Mouse (Mus musculus) lung, adult 2 months (tissue): ENCODE measurements at regions not wholly inside any gene's neighbourhood (a gene's known extent, or its start where the extent isn't known, plus 50 kb on each side); places are given as distances from the start of the nearest gene placed in this dataset.

Experiments
- CTCF ChIP-seq: fragments of 200-500 bp; IDR thresholded peaks from 2 replicates; pipeline ENCODE4 v1.5.1; 2011; ENCODE audit warnings: mild to moderate bottlenecking, low read length, control low read depth; ENCODE audit not compliant: insufficient read depth
- POLR2A ChIP-seq: fragments of 200-500 bp; IDR thresholded peaks from 2 replicates; pipeline ENCODE4 v1.6.1; 2011; ENCODE audit warnings: low read depth, mild to moderate bottlenecking, control low read depth, low read length, borderline replicate concordance; ENCODE audit errors: extremely low read depth

DNA sequence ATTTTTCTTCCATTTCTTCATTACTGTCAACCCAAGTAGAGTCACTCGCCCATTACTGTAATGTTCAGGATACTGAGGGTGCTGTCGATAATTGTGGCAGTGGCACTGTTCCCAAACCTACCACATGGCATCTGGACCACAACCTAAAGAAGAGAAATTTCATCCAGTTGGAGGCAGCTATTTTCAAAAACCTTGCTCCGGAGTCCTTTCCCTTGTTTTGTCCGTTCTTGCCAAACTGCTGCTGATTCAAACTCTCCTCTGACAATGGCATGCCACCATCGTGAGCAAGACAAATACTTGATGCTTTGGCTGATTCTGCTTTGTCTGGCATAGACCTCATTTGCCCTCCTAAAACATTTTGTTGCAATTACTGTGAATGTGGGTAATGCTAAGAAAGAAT, 176.9 kb upstream of the Spaca1 start:
- TF ChIP-seq POLR2A (no peak), CTCF (no peak)
